Mouse (Mus musculus): ENCODE data around the gene Spsb3. TPM values are rescaled to one million over a fixed set of nuclear protein-coding genes. Genes with fewer than 3 reads are reported as not detected.

The Spsb3 gene
- polyA plus RNA-seq (2014; fragmentation: Illumina TruSeq; extraction: RNeasy Lipid Tissue Mini Kit (QIAGEN cat#74804); ENCODE audit: insufficient read depth, low read depth, low replicate concordance), result 25.7 TPM

GRCm38 (mm10) chr17:24886134-24886931, at the start of gene Spsb3, which contains the start of gene Nubp2:
TSS of gene Spsb3 (plus strand) at chr17:24886643.
TSS of gene Nubp2 (minus strand) at chr17:24886349.

GRCm38 (mm10) chr17:24839842-24840241, 46.6 kb upstream of the Spsb3 start, which contains the start of gene Hagh:
TSS of gene Hagh (plus strand) at chr17:24840143.

GRCm38 (mm10) chr17:24850065-24850772, 36.2 kb upstream of the Spsb3 start, which contains the start of gene Fahd1:
TSS of gene Fahd1 (minus strand) at chr17:24850364.

GRCm38 (mm10) chr17:24865776-24866175, 20.7 kb upstream of the Spsb3 start, which contains the start of gene Igfals:
TSS of gene Igfals (plus strand) at chr17:24865997.

GRCm38 (mm10) chr17:24894995-24895547, 8.6 kb downstream of the Spsb3 start, which contains the start of the genes Eme2 and Mrps34:
TSS of gene Eme2 (minus strand) at chr17:24895087.
TSS of gene Mrps34 (plus strand) at chr17:24895116.

GRCm38 (mm10) chr17:24896241-24896992, 10.0 kb downstream of the Spsb3 start, which contains the start of gene Nme3:
TSS of gene Nme3 (plus strand) at chr17:24896500.

GRCm38 (mm10) chr17:24936259-24937237, 50.1 kb downstream of the Spsb3 start, which contains the start of gene Mapk8ip3:
TSS of gene Mapk8ip3 (minus strand) at chr17:24936977.

Other genes starting within 250 kb of the Spsb3 start
- gene Slc9a3r2, start 236.3 kb upstream of the Spsb3 start, polyA plus RNA-seq (2014; fragmentation: Illumina TruSeq; extraction: RNeasy Lipid Tissue Mini Kit (QIAGEN cat#74804); ENCODE audit: insufficient read depth, low read depth, low replicate concordance), result 287 TPM
- gene Npw, start 228.2 kb upstream of the Spsb3 start, polyA plus RNA-seq (2014; fragmentation: Illumina TruSeq; extraction: RNeasy Lipid Tissue Mini Kit (QIAGEN cat#74804); ENCODE audit: insufficient read depth, low read depth, low replicate concordance), result 29.8 TPM
- gene Zfp598, start 217.0 kb upstream of the Spsb3 start, polyA plus RNA-seq (2014; fragmentation: Illumina TruSeq; extraction: RNeasy Lipid Tissue Mini Kit (QIAGEN cat#74804); ENCODE audit: insufficient read depth, low read depth, low replicate concordance), result 17.1 TPM
- 0.15 TPM for gene Syngr3, start 196.7 kb upstream of the Spsb3 start, polyA plus RNA-seq (2014; fragmentation: Illumina TruSeq; extraction: RNeasy Lipid Tissue Mini Kit (QIAGEN cat#74804); ENCODE audit: insufficient read depth, low read depth, low replicate concordance)
- 16.3 TPM for gene Gfer, start 190.5 kb upstream of the Spsb3 start, polyA plus RNA-seq (2014; fragmentation: Illumina TruSeq; extraction: RNeasy Lipid Tissue Mini Kit (QIAGEN cat#74804); ENCODE audit: insufficient read depth, low read depth, low replicate concordance)
- 5.1 TPM for gene Noxo1, start 190.4 kb upstream of the Spsb3 start, polyA plus RNA-seq (2014; fragmentation: Illumina TruSeq; extraction: RNeasy Lipid Tissue Mini Kit (QIAGEN cat#74804); ENCODE audit: insufficient read depth, low read depth, low replicate concordance)
- gene Tbl3, start 179.0 kb upstream of the Spsb3 start, polyA plus RNA-seq (2014; fragmentation: Illumina TruSeq; extraction: RNeasy Lipid Tissue Mini Kit (QIAGEN cat#74804); ENCODE audit: insufficient read depth, low read depth, low replicate concordance), result 18.7 TPM
- not detected for gene Rnf151, start 168.6 kb upstream of the Spsb3 start, polyA plus RNA-seq (2014; fragmentation: Illumina TruSeq; extraction: RNeasy Lipid Tissue Mini Kit (QIAGEN cat#74804); ENCODE audit: insufficient read depth, low read depth, low replicate concordance)
- 1,101 TPM for gene Rps2, start 168.5 kb upstream of the Spsb3 start, polyA plus RNA-seq (2014; fragmentation: Illumina TruSeq; extraction: RNeasy Lipid Tissue Mini Kit (QIAGEN cat#74804); ENCODE audit: insufficient read depth, low read depth, low replicate concordance)
- gene Ndufb10, start 162.2 kb upstream of the Spsb3 start, polyA plus RNA-seq (2014; fragmentation: Illumina TruSeq; extraction: RNeasy Lipid Tissue Mini Kit (QIAGEN cat#74804); ENCODE audit: insufficient read depth, low read depth, low replicate concordance), result 263 TPM
- gene Rpl3l, start 158.8 kb upstream of the Spsb3 start, polyA plus RNA-seq (2014; fragmentation: Illumina TruSeq; extraction: RNeasy Lipid Tissue Mini Kit (QIAGEN cat#74804); ENCODE audit: insufficient read depth, low read depth, low replicate concordance), result 1.8 TPM
- 138 TPM for gene Msrb1, start 150.0 kb upstream of the Spsb3 start, polyA plus RNA-seq (2014; fragmentation: Illumina TruSeq; extraction: RNeasy Lipid Tissue Mini Kit (QIAGEN cat#74804); ENCODE audit: insufficient read depth, low read depth, low replicate concordance)
- gene Hs3st6, start 133.7 kb upstream of the Spsb3 start, polyA plus RNA-seq (2014; fragmentation: Illumina TruSeq; extraction: RNeasy Lipid Tissue Mini Kit (QIAGEN cat#74804); ENCODE audit: insufficient read depth, low read depth, low replicate concordance), result 4.0 TPM
- gene Meiob, start 82.4 kb upstream of the Spsb3 start, polyA plus RNA-seq (2014; fragmentation: Illumina TruSeq; extraction: RNeasy Lipid Tissue Mini Kit (QIAGEN cat#74804); ENCODE audit: insufficient read depth, low read depth, low replicate concordance), result not detected
- gene Hagh, start 46.5 kb upstream of the Spsb3 start, polyA plus RNA-seq (2014; fragmentation: Illumina TruSeq; extraction: RNeasy Lipid Tissue Mini Kit (QIAGEN cat#74804); ENCODE audit: insufficient read depth, low read depth, low replicate concordance), result 45.6 TPM
- gene Fahd1, start 36.3 kb upstream of the Spsb3 start, polyA plus RNA-seq (2014; fragmentation: Illumina TruSeq; extraction: RNeasy Lipid Tissue Mini Kit (QIAGEN cat#74804); ENCODE audit: insufficient read depth, low read depth, low replicate concordance), result 9.0 TPM
- gene Igfals, start 20.6 kb upstream of the Spsb3 start, polyA plus RNA-seq (2014; fragmentation: Illumina TruSeq; extraction: RNeasy Lipid Tissue Mini Kit (QIAGEN cat#74804); ENCODE audit: insufficient read depth, low read depth, low replicate concordance), result 1.3 TPM
- gene Nubp2, start 294 bp upstream of the Spsb3 start, polyA plus RNA-seq (2014; fragmentation: Illumina TruSeq; extraction: RNeasy Lipid Tissue Mini Kit (QIAGEN cat#74804); ENCODE audit: insufficient read depth, low read depth, low replicate concordance), result 28.8 TPM
- 8.2 TPM for gene Eme2, start 8.4 kb downstream of the Spsb3 start, polyA plus RNA-seq (2014; fragmentation: Illumina TruSeq; extraction: RNeasy Lipid Tissue Mini Kit (QIAGEN cat#74804); ENCODE audit: insufficient read depth, low read depth, low replicate concordance)
- 47.3 TPM for gene Mrps34, start 8.5 kb downstream of the Spsb3 start, polyA plus RNA-seq (2014; fragmentation: Illumina TruSeq; extraction: RNeasy Lipid Tissue Mini Kit (QIAGEN cat#74804); ENCODE audit: insufficient read depth, low read depth, low replicate concordance)
- gene Nme3, start 9.9 kb downstream of the Spsb3 start, polyA plus RNA-seq (2014; fragmentation: Illumina TruSeq; extraction: RNeasy Lipid Tissue Mini Kit (QIAGEN cat#74804); ENCODE audit: insufficient read depth, low read depth, low replicate concordance), result 65.8 TPM
- gene Mapk8ip3, start 50.3 kb downstream of the Spsb3 start, polyA plus RNA-seq (2014; fragmentation: Illumina TruSeq; extraction: RNeasy Lipid Tissue Mini Kit (QIAGEN cat#74804); ENCODE audit: insufficient read depth, low read depth, low replicate concordance), result 16.0 TPM
- gene Jpt2, start 74.0 kb downstream of the Spsb3 start, polyA plus RNA-seq (2014; fragmentation: Illumina TruSeq; extraction: RNeasy Lipid Tissue Mini Kit (QIAGEN cat#74804); ENCODE audit: insufficient read depth, low read depth, low replicate concordance), result 12.6 TPM
- gene Cramp1l, start 129.1 kb downstream of the Spsb3 start, polyA plus RNA-seq (2014; fragmentation: Illumina TruSeq; extraction: RNeasy Lipid Tissue Mini Kit (QIAGEN cat#74804); ENCODE audit: insufficient read depth, low read depth, low replicate concordance), result 3.6 TPM
- 6.4 TPM for gene Ift140, start 129.4 kb downstream of the Spsb3 start, polyA plus RNA-seq (2014; fragmentation: Illumina TruSeq; extraction: RNeasy Lipid Tissue Mini Kit (QIAGEN cat#74804); ENCODE audit: insufficient read depth, low read depth, low replicate concordance)
- gene Tmem204, start 196.9 kb downstream of the Spsb3 start, polyA plus RNA-seq (2014; fragmentation: Illumina TruSeq; extraction: RNeasy Lipid Tissue Mini Kit (QIAGEN cat#74804); ENCODE audit: insufficient read depth, low read depth, low replicate concordance), result 141 TPM
- 11.7 TPM for gene Telo2, start 229.3 kb downstream of the Spsb3 start, polyA plus RNA-seq (2014; fragmentation: Illumina TruSeq; extraction: RNeasy Lipid Tissue Mini Kit (QIAGEN cat#74804); ENCODE audit: insufficient read depth, low read depth, low replicate concordance)
- gene Ptx4, start 234.1 kb downstream of the Spsb3 start, polyA plus RNA-seq (2014; fragmentation: Illumina TruSeq; extraction: RNeasy Lipid Tissue Mini Kit (QIAGEN cat#74804); ENCODE audit: insufficient read depth, low read depth, low replicate concordance), result not detected
- gene Clcn7, start 246.7 kb downstream of the Spsb3 start, polyA plus RNA-seq (2014; fragmentation: Illumina TruSeq; extraction: RNeasy Lipid Tissue Mini Kit (QIAGEN cat#74804); ENCODE audit: insufficient read depth, low read depth, low replicate concordance), result 13.7 TPM

Data from lung, adult 10 weeks (tissue).